Mouse (Mus musculus) forebrain, embryonic 16.5 days (tissue): Measurements from ENCODE around the gene Cfap65. TPM values are rescaled to one million over a fixed set of nuclear protein-coding genes. Genes with fewer than 3 reads are reported as not detected.

Experiments
- ATAC-seq: fragments of 200-750 bp; cut with Nextera tagmentation; 2 replicates; pipeline ENCODE4 v1.8.0; 2017; ENCODE audit warnings: mild to moderate bottlenecking, moderate library complexity
- H3K27ac ChIP-seq: fragments of 300-500 bp; sonication (generic); 2 replicates; pipeline ENCODE4 v1.5.1; 2014; ENCODE audit warnings: low read length, control low read depth
- H3K27me3 ChIP-seq: fragments of 300-500 bp; sonication (generic); replicated peaks from 2 replicates; pipeline ENCODE4 v1.6.1; 2014; ENCODE audit warnings: low read length; ENCODE audit not compliant: control insufficient read depth, insufficient read depth
- H3K36me3 ChIP-seq: fragments of 300-500 bp; sonication (generic); 2 replicates; pipeline ENCODE4 v1.6.1; 2014; ENCODE audit not compliant: control insufficient read depth, insufficient read depth
- H3K4me1 ChIP-seq: fragments of 300-500 bp; sonication (generic); replicated peaks from 2 replicates; pipeline ENCODE4 v1.6.1; 2014; ENCODE audit warnings: low read length; ENCODE audit not compliant: control insufficient read depth, insufficient read depth
- H3K4me2 ChIP-seq: fragments of 300-500 bp; sonication (generic); 2 replicates; pipeline ENCODE4 v1.6.1; 2014; ENCODE audit warnings: mild to moderate bottlenecking, low read length, control low read depth
- H3K4me3 ChIP-seq: fragments of 300-500 bp; sonication (generic); replicated peaks from 2 replicates; pipeline ENCODE4 v1.5.1; 2014; ENCODE audit warnings: mild to moderate bottlenecking, low read length, control low read depth
- H3K9ac ChIP-seq: fragments of 300-500 bp; sonication (generic); replicated peaks from 2 replicates; pipeline ENCODE4 v1.6.1; 2014; ENCODE audit warnings: low read depth, low read length, control low read depth
- H3K9me3 ChIP-seq: fragments of 300-500 bp; sonication (generic); 2 replicates; pipeline ENCODE4 v1.6.1; 2016; ENCODE audit warnings: low read length; ENCODE audit not compliant: control insufficient read depth
- WGBS: fragments of 180-500 bp; shearing (Covaris S2); extraction: QIAGEN DNeasy Blood & Tissue Kit; methylation state at CpG from one replicate; pipeline ENCODE4 v1.1.7; 2014; 5-methylcytosine and 5-hydroxymethylcytosine counted together
- polyA plus RNA-seq: library from polyadenylated mRNA; unstranded; fragments of >200 nt; fragmentation: Nextera tagmentation; extraction: Ambion mirVana; gene quantifications from 2 replicates; pipeline ENCODE4 v1.2.1, GENCODE M21; 2015

Cfap65 gene
- polyA plus RNA-seq, 1 experiment from 2014 or later = 0.39 TPM

DNA sequence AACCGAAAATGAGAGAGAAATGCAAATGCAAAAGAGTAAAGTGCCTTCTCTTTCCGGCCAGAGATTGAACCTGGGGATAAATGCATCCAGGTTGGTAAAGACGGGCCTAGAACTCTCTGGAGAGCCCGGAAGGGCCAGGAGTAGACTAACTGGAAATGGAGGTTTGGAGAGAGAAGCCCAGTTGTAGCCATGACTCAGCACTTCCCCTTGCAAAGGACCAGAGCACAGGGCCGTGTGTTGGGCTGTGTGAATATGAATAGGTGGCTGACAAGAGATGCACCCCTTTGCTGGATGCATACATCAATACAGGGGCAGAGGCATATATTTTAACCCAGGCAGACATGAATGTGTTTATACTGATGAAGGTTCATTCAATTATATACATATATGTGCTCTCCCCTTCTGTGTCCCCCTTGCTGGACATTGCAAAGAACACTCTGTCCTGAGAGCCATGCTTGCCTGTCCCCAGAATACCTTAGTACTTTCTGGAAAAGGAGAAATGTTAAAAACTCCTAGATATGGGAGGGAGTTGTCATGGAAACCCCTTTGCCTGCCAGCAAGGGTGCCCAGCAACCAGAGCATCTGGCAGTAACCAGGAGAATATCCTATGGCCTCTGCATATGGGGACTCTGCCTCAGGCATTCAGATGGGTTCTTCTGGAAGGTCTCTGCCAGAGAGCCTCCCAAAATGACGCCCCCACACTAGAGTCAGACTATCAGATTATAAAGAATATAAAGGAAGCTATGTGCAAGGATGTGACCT lies 76.0 kb downstream of the Cfap65 start:
- ATAC-seq = no peak
- Histone ChIP-seq H3K4me3 (no peak overlapping the region; the same call in 1 of the 2 replicates), H3K27me3 (peaks cover 34% of the 10 kb centered on the region), H3K4me2 (peak overlapping the region; percentile 83), H3K9me3 (no peaks in the 10 kb centered on the region), H3K9ac (no peak overlapping the region), H3K27ac (no peak overlapping the region), H3K4me1 (peaks cover 46% of the 10 kb centered on the region), H3K36me3 (no peaks in the 10 kb centered on the region)
- 44% methylated on average over 6 of the region's 6 CpGs for WGBS

GRCm38 (mm10) chr1:74858805-74859204 lies 76.6 kb downstream of the Cfap65 start:
- no peaks in the 10 kb centered on the region for H3K9me3 ChIP-seq
- H3K36me3 ChIP-seq = no peaks in the 10 kb centered on the region
- WGBS = 3% methylated on average over 16 of the region's 16 CpGs
- peaks cover 49% of the 10 kb centered on the region for H3K4me1 ChIP-seq
- peak overlapping the region; percentile 67 for H3K9ac ChIP-seq
- H3K27ac ChIP-seq = no peak overlapping the region; the same call in 1 of the 2 replicates
- H3K4me3 ChIP-seq = peak overlapping the region; percentile 88
- H3K27me3 ChIP-seq = peaks cover 34% of the 10 kb centered on the region
- no peak for ATAC-seq
- peak overlapping the region; percentile 83 for H3K4me2 ChIP-seq

DNA sequence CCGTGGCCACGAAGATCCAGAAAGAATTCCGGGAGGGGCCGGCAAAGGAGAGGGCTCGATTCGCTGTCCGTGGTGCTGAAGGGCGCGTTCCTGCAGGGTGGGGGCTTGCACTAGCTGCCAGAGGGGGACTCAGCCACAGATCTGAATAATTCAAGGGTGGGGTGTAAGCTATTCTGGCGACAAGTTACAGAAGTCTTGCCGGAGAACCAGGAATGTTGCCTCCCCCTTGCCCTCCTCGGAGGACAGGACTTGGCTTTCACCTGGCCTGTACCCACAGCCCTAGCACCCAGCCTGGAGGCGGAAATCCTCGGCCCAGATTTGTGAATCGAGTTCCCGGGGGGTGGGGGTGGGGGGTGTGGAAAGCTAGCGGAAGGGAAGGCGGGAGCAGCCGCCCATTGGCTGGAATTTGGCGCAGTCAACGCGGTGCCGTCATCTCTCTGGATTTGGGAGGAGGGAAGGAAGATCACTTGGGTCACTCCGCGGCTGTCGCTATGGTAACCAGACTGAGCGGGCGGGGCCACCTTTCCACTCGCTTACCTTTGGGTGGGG lies 77.2 kb downstream of the Cfap65 start:
- Histone ChIP-seq H3K4me1 (peaks cover 49% of the 10 kb centered on the region), H3K36me3 (no peaks in the 10 kb centered on the region), H3K4me3 (peak overlapping the region; percentile 88), H3K9ac (peak overlapping the region; percentile 67), H3K27ac (no peak overlapping the region), H3K4me2 (peak overlapping the region; percentile 83), H3K27me3 (peaks cover 36% of the 10 kb centered on the region), H3K9me3 (no peaks in the 10 kb centered on the region)
- under 1% methylated on average over 29 of the region's 29 CpGs for WGBS
- ATAC-seq = peak; percentile 63

DNA sequence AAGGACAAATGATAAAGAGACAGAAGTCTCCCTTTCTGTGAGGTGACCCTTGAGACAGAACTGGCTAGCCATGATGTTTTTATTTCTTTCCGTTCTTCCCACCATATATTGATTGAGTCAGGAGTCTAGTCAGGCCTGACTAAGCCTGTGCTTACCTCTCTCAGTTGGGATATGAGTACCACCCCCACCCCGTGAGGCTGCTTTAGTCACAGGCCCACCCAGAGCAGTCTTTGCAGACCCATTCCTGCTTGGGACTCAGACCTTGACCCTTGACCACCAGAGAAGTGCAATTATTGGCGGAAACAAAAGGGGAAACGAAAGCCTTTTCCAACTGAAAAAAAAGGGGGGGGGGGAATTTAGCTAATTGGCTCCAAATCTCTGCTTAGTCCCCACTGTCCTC lies 77.7 kb downstream of the Cfap65 start:
- Histone ChIP-seq H3K4me2 (peak overlapping the region; percentile 83), H3K9me3 (no peaks in the 10 kb centered on the region), H3K27ac (no peak overlapping the region), H3K4me3 (peak overlapping the region; percentile 88), H3K4me1 (peaks cover 49% of the 10 kb centered on the region), H3K9ac (peak overlapping the region; percentile 67), H3K36me3 (no peaks in the 10 kb centered on the region), H3K27me3 (peaks cover 39% of the 10 kb centered on the region)
- WGBS = 3% methylated on average over 4 of the region's 4 CpGs
- ATAC-seq = no peak

DNA sequence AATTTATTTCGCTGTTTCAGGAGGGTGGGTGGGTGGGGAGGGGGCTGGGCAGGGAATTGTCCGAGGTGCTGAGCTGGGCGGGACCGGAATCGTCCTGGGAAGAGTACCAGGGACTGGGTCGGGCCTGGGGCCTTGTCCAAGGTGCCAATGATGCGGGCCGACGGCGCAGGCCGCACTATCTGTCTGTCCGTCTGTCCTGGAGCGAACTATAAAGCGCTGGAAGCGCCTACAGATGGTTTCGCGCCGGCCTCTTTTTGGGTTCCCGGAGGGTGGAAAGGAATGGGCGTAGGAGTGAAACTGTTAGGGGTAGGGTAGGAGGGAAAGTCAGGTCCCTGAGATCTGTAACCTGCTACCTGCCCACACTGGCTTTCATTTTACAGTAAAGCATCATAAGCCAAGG lies 78.2 kb downstream of the Cfap65 start:
- Histone ChIP-seq H3K36me3 (no peaks in the 10 kb centered on the region), H3K9ac (no peak overlapping the region), H3K4me1 (peaks cover 49% of the 10 kb centered on the region), H3K4me3 (peak overlapping the region; percentile 88), H3K9me3 (no peaks in the 10 kb centered on the region), H3K4me2 (peak overlapping the region; percentile 83), H3K27ac (no peak overlapping the region), H3K27me3 (peaks cover 39% of the 10 kb centered on the region)
- WGBS = 4% methylated on average over 20 of the region's 20 CpGs
- ATAC-seq = no peak

DNA sequence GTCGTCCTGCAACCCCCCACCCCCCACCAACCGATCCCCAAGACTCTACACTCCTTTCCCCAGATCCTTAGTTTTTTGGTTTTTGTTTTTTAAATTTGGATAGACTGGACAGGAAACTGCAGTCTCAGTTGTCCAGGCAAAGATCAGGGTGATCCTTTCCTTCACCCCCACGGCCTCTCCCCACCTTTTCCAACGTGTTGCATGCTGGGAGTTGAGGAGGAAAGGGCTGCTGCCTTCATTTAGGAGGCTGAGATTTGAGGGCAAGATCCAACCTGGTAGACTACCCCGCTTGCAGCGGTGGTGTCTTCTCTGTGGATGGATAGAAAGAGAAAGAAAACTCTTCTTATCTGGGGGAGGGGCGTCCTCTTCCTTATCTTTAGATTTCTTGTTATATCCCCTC lies 78.6 kb downstream of the Cfap65 start:
- H3K9ac ChIP-seq = no peak overlapping the region; the same call in 1 of the 2 replicates
- H3K9me3 ChIP-seq = no peaks in the 10 kb centered on the region
- no peak overlapping the region for H3K27ac ChIP-seq
- peak overlapping the region; percentile 88 for H3K4me3 ChIP-seq
- H3K36me3 ChIP-seq = no peaks in the 10 kb centered on the region
- peak overlapping the region; percentile 83 for H3K4me2 ChIP-seq
- peaks cover 39% of the 10 kb centered on the region for H3K27me3 ChIP-seq
- WGBS = 2% methylated on average over 7 of the region's 7 CpGs
- no peak for ATAC-seq
- peaks cover 49% of the 10 kb centered on the region for H3K4me1 ChIP-seq

GRCm38 (mm10) chr1:74856439-74856720 lies 79.0 kb downstream of the Cfap65 start:
- Histone ChIP-seq H3K27ac (no peak overlapping the region), H3K9me3 (no peaks in the 10 kb centered on the region), H3K4me1 (peaks cover 51% of the 10 kb centered on the region), H3K4me3 (peak overlapping the region; percentile 88), H3K36me3 (no peaks in the 10 kb centered on the region), H3K9ac (peak overlapping the region; percentile 90), H3K27me3 (peaks cover 39% of the 10 kb centered on the region), H3K4me2 (peak overlapping the region; percentile 83)
- ATAC-seq = no peak
- 4% methylated on average over 11 of the region's 11 CpGs for WGBS

DNA sequence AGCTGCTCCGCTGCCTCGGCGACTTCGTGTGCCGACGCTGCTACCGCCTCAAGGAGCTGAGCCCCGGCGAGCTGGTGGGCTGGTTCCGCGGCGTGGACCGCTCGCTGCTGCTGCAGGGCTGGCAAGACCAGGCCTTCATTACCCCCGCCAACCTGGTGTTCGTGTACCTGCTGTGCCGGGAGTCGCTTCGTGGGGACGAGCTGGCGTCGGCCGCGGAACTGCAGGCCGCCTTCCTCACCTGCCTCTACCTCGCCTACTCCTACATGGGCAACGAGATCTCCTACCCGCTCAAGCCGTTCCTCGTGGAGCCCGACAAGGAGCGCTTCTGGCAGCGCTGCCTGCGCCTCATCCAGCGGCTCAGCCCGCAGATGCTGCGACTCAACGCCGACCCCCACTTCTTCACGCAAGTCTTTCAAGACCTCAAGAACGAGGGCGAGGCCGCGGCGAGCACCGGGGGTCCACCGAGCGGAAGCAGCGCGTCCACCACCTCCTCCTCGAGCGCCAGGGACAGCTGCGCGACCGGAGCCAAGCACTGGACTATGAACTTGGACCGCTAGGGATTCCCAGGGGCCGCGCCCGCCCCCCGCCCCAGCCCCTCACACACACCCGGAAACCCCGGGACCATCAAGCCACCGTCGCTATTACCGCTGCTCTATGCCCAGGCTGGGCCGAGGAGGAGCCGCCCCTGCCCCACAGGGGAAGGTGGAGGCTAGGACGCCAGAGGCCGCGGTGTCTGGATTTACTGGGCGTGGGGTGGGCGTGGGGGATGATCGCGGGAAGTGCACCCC lies 79.6 kb downstream of the Cfap65 start:
- Histone ChIP-seq H3K9ac (peak overlapping the region; percentile 90), H3K9me3 (no peaks in the 10 kb centered on the region), H3K4me1 (peaks cover 52% of the 10 kb centered on the region), H3K4me3 (peak overlapping the region; percentile 88), H3K36me3 (no peaks in the 10 kb centered on the region), H3K4me2 (peak overlapping the region; percentile 83), H3K27ac (no peak overlapping the region), H3K27me3 (peaks cover 38% of the 10 kb centered on the region)
- WGBS = under 1% methylated on average over 74 of the region's 74 CpGs
- ATAC-seq = no peak

GRCm38 (mm10) chr1:74855156-74855555 lies 80.2 kb downstream of the Cfap65 start:
- no peaks in the 10 kb centered on the region for H3K36me3 ChIP-seq
- peak overlapping the region; percentile 41; the same call in 1 of the 2 replicates for H3K27ac ChIP-seq
- peak overlapping the region; percentile 88 for H3K4me3 ChIP-seq
- ATAC-seq = peak; percentile 3; the same call in 1 of the 2 replicates
- H3K9ac ChIP-seq = peak overlapping the region; percentile 90
- H3K27me3 ChIP-seq = peaks cover 36% of the 10 kb centered on the region
- H3K9me3 ChIP-seq = no peaks in the 10 kb centered on the region
- H3K4me1 ChIP-seq = peaks cover 52% of the 10 kb centered on the region
- peak overlapping the region; percentile 83 for H3K4me2 ChIP-seq
- 0% methylated on average over 34 of the region's 48 CpGs for WGBS
